In genomic region chr5:146736348-146736747, GRCm38 (mm10) we compare ENCODE assay signal across 25 mouse cellular contexts. TPM values are rescaled to one million over a fixed set of nuclear protein-coding genes. Genes with fewer than 3 reads are reported as not detected.
DNase-seq lines count a peak whose midpoint lies in the region; TF ChIP-seq lines count a peak whose summit lies in the region.
"Had no signal": no experiment of that assay in that cellular context is flagged by ENCODE, and none has a peak within 500 bp of the region (broad histone marks: within the 10 kb centered on the region; RNA-seq: fewer than 3 reads in every experiment).

No protein-coding gene starts in this region.

- H3K4me1 ChIP-seq in E14TG2a.4 (replicated peaks; ENCODE audit: low read depth, low read length) = peaks cover 67% of the 10 kb centered on the region
- H3K4me1 ChIP-seq: embryonic facial prominence, embryonic 13.5 days; forebrain, embryonic 12.5 days had no signal

- DNase-seq in heart, adult 11 months = peak; percentile 91
- no peak for DNase-seq in heart, adult 8-10 months (ENCODE audit: low spot score)
- peak; percentile 92 for DNase-seq in R1 (ENCODE audit: low read depth, low spot score)
- no peak for DNase-seq in spleen, postnatal 10 days (ENCODE audit: low spot score in 2 of 2)
- no peak for DNase-seq in liver
- DNase-seq: adrenal gland, adult 2 months; adrenal gland, postnatal 10 days; adrenal gland, postnatal 25 days; B cell, adult 2 months; cerebellum, adult 11 months; cerebellum, adult 18-20 months; cerebellum, adult 8-10 months; cerebellum, adult 9-11 months; cerebellum, postnatal 14 days; cerebellum, postnatal 36 days; embryo, embryonic 11 days had no signal

- no peak for TF ChIP-seq CTCF in E14TG2a.4 (conservative IDR thresholded peaks at IDR 0.05; ENCODE audit: low read length)

- H3K36me3 ChIP-seq in E14TG2a.4 (ENCODE audit: insufficient read depth, low read length) = peaks cover 62% of the 10 kb centered on the region

- no peaks in the 10 kb centered on the region for H3K9me3 ChIP-seq in E14TG2a.4 (ENCODE audit: low read length)
- H3K9me3 ChIP-seq: embryonic facial prominence, embryonic 13.5 days; embryonic facial prominence, embryonic 15.5 days; forebrain, embryonic 10.5 days; forebrain, embryonic 12.5 days; G1E had no signal

- H3K27me3 ChIP-seq in E14TG2a.4 (ENCODE audit: insufficient read depth, low read length) = no peaks in the 10 kb centered on the region
- H3K27me3 ChIP-seq: CH12.LX; embryonic facial prominence, embryonic 13.5 days; embryonic facial prominence, embryonic 15.5 days; forebrain, embryonic 12.5 days; Patski had no signal

- H3K4me3 ChIP-seq in E14TG2a.4 (replicated peaks; ENCODE audit: low read length) = peak overlapping the region; percentile 23; the same call in 1 of the 2 replicates
- H3K4me3 ChIP-seq: embryonic facial prominence, embryonic 13.5 days; embryonic facial prominence, embryonic 15.5 days; erythroblast, embryonic 14.5 days; forebrain, embryonic 10.5 days; forebrain, embryonic 12.5 days had no signal

RNA-seq across cellular contexts. Expression of gene Usp12, which starts 58.5 kb away (rescaled TPM):
- total RNA-seq in heart, adult 8-10 months (2022) = 10 to 100 TPM; 14.7 to 18.7 (median 18.0) TPM

Comparison
In these comparisons a context has a peak if more than half of its experiments do, and no peak if none do; other contexts are left out.
1. DNase-seq: peak in heart, adult 11 months (single experiment) and R1 (single experiment); none in heart, adult 8-10 months (single experiment), spleen, postnatal 10 days (0 of 2) and liver (single experiment).